ENCODE assay signal across 9 mouse cellular contexts in genomic region chr9:22138480-22138879, GRCm38 (mm10). TPM values are rescaled to one million over a fixed set of nuclear protein-coding genes. Genes with fewer than 3 reads are reported as not detected.
A peak's percentile ranks its signal among the peaks of the same experiment; 100 is the strongest.
DNase-seq lines count a peak whose midpoint lies in the region; ATAC-seq and TF ChIP-seq lines count a peak whose summit lies in the region.
"Had no signal": no experiment of that assay in that cellular context is flagged by ENCODE, and none has a peak within 500 bp of the region (broad histone marks: within the 10 kb centered on the region; RNA-seq: fewer than 3 reads in every experiment).

No protein-coding gene starts in this region.

- H3K4me3 ChIP-seq in heart, adult 2 months: no peak overlapping the region
- H3K4me3 ChIP-seq in heart, embryonic 12.5 days: no peak overlapping the region
- H3K4me3 ChIP-seq in midbrain, embryonic 14.5 days (replicated peaks; ENCODE audit: low read depth, low read length): no peak overlapping the region
- H3K4me3 ChIP-seq in midbrain, embryonic 15.5 days: no peak overlapping the region

- H3K36me3 ChIP-seq in heart, adult 2 months (ENCODE audit: control insufficient read depth, insufficient read depth, low read length): no peaks in the 10 kb centered on the region
- H3K36me3 ChIP-seq in heart, embryonic 12.5 days: no peaks in the 10 kb centered on the region
- no peaks in the 10 kb centered on the region for H3K36me3 ChIP-seq in midbrain, embryonic 14.5 days (ENCODE audit: control insufficient read depth, insufficient read depth, low read length)
- H3K36me3 ChIP-seq in midbrain, embryonic 15.5 days (replicated peaks): no peaks in the 10 kb centered on the region

- H3K4me1 ChIP-seq in heart, adult 2 months (ENCODE audit: control insufficient read depth, insufficient read depth, low read length): no peaks in the 10 kb centered on the region
- H3K4me1 ChIP-seq in heart, embryonic 12.5 days (replicated peaks): peaks cover 8% of the 10 kb centered on the region; the same call in 1 of the 2 replicates
- no peaks in the 10 kb centered on the region for H3K4me1 ChIP-seq in midbrain, embryonic 14.5 days (ENCODE audit: control insufficient read depth, insufficient read depth, low read length)
- H3K4me1 ChIP-seq in midbrain, embryonic 15.5 days: peaks cover 3% of the 10 kb centered on the region; the same call in 1 of the 2 replicates

- DNase-seq in heart, adult 2 months: peak; percentile 17 to 60
- peak; percentile 64 for DNase-seq in midbrain, embryonic 14.5 days
- DNase-seq in cerebellum, postnatal 10 days: peak; percentile 65 to 72
- no peak for DNase-seq in gastrocnemius, adult 8-10 months (ENCODE audit: low spot score in 2 of 2)
- DNase-seq in heart, adult 8-10 months (ENCODE audit: low spot score): no peak

- intact Hi-C loops in heart, adult 2 months (cut with DNase I): no loop called here

- 20% methylated on average over 2 of the region's 2 CpGs for WGBS in heart, adult 2 months
- WGBS in heart, embryonic 12.5 days: 30% methylated on average over 2 of the region's 2 CpGs
- 30% methylated on average over 2 of the region's 2 CpGs for WGBS in midbrain, embryonic 14.5 days
- WGBS in midbrain, embryonic 15.5 days: 17% methylated on average over 2 of the region's 2 CpGs

- H3K9ac ChIP-seq in heart, adult 2 months (ENCODE audit: low read depth, low read length): no peak overlapping the region
- no peak overlapping the region for H3K9ac ChIP-seq in heart, embryonic 12.5 days
- no peak overlapping the region for H3K9ac ChIP-seq in midbrain, embryonic 14.5 days (replicated peaks; ENCODE audit: low read length)
- no peak overlapping the region for H3K9ac ChIP-seq in midbrain, embryonic 15.5 days

- H3K27me3 ChIP-seq in heart, adult 2 months (ENCODE audit: control insufficient read depth, insufficient read depth, low read length): no peaks in the 10 kb centered on the region
- peaks cover under 1% of the 10 kb centered on the region; the same call in 1 of the 2 replicates for H3K27me3 ChIP-seq in heart, embryonic 12.5 days (replicated peaks)
- no peaks in the 10 kb centered on the region for H3K27me3 ChIP-seq in midbrain, embryonic 14.5 days (ENCODE audit: control insufficient read depth, insufficient read depth, low read length)
- H3K27me3 ChIP-seq in midbrain, embryonic 15.5 days (replicated peaks): no peaks in the 10 kb centered on the region

- no peaks in the 10 kb centered on the region for H3K79me2 ChIP-seq in heart, adult 2 months (replicated peaks; ENCODE audit: control insufficient read depth, insufficient read depth, low read length)

- H3K27ac ChIP-seq in heart, adult 2 months: no peak overlapping the region
- no peak overlapping the region for H3K27ac ChIP-seq in heart, embryonic 12.5 days (ENCODE audit: poor library complexity, severe bottlenecking)
- no peak overlapping the region for H3K27ac ChIP-seq in midbrain, embryonic 14.5 days (replicated peaks; ENCODE audit: low read depth, low read length)
- no peak overlapping the region for H3K27ac ChIP-seq in midbrain, embryonic 15.5 days

- no peak for ATAC-seq in heart, embryonic 12.5 days (ENCODE audit: insufficient number of reproducible peaks, low FRiP score)
- no peak for ATAC-seq in midbrain, embryonic 14.5 days (ENCODE audit: low FRiP score, low TSS enrichment)
- no peak for ATAC-seq in midbrain, embryonic 15.5 days (replicated peaks)
- peak; percentile 45 for ATAC-seq in megakaryocyte progenitor cell, adult 5-6 weeks (replicated peaks; ENCODE audit: poor library complexity)

- no peak for TF ChIP-seq POLR2A in heart, adult 2 months (IDR thresholded peaks at IDR 0.05; ENCODE audit: insufficient read depth, low read depth, low read length)

- TF ChIP-seq EP300 in heart, adult 2 months (IDR thresholded peaks at IDR 0.05; ENCODE audit: insufficient read depth, low read depth, low read length): no peak

- no peaks in the 10 kb centered on the region for H3K9me3 ChIP-seq in heart, embryonic 12.5 days (replicated peaks)
- no peaks in the 10 kb centered on the region for H3K9me3 ChIP-seq in midbrain, embryonic 14.5 days (ENCODE audit: control insufficient read depth, low read length)
- H3K9me3 ChIP-seq in midbrain, embryonic 15.5 days: no peaks in the 10 kb centered on the region

- TF ChIP-seq CTCF in heart, adult 2 months (IDR thresholded peaks at IDR 0.05): no peak; the same call in 1 of the 2 replicates

- H3K4me2 ChIP-seq in heart, embryonic 12.5 days: no peak overlapping the region
- no peak overlapping the region for H3K4me2 ChIP-seq in midbrain, embryonic 14.5 days (ENCODE audit: low read length)
- H3K4me2 ChIP-seq in midbrain, embryonic 15.5 days: no peak overlapping the region

RNA-seq across cellular contexts. Expression of gene Acp5, which starts 3.0 kb away (rescaled TPM):
- total RNA-seq in heart, adult 2 months (2021): 1 to 10 TPM; 1.6 to 2.4 TPM
- 7.7 and 20.8 TPM in 2 replicates for polyA plus RNA-seq in heart, adult 2 months (2012; rRNA removed)
- 28.9 and 31.6 TPM in 2 replicates for polyA plus RNA-seq in heart, embryonic 12.5 days (2016; fragmentation: Nextera tagmentation; extraction: Ambion mirVana)
- polyA plus RNA-seq in midbrain, embryonic 14.5 days (2014; fragmentation: Nextera tagmentation; extraction: Ambion mirVana): 0.79 TPM in 1 of 2 replicates, not detected in the other
- polyA plus RNA-seq in midbrain, embryonic 15.5 days (2015; fragmentation: Nextera tagmentation; extraction: Ambion mirVana): 0.66 and 0.96 TPM in 2 replicates
- total RNA-seq in megakaryocyte progenitor cell, adult 5-6 weeks (2015): 3.3 and 4.1 TPM in 2 replicates
- 2.9 and 5.3 TPM in 2 replicates for total RNA-seq in megakaryocyte progenitor cell, adult 5-6 weeks (2017)
- total RNA-seq in gastrocnemius, adult 8-10 months (2022): 1 to 10 TPM in 2 of 4 experiments, under 1 TPM in 2; 0.17 to 2.9 (median 1.4) TPM
- 1 to 10 TPM in 3 of 4 experiments, under 1 TPM in 1; 0.98 to 1.6 (median 1.2) TPM for total RNA-seq in heart, adult 8-10 months (2022)

RNA-seq across cellular contexts. Expression of gene Pigyl, which starts 18.2 kb away (rescaled TPM):
- total RNA-seq in heart, adult 2 months (2021): 10 to 100 TPM; 42.9 to 56.5 TPM
- polyA plus RNA-seq in heart, adult 2 months (2012; rRNA removed): 54.5 and 55.4 TPM in 2 replicates
- polyA plus RNA-seq in heart, embryonic 12.5 days (2016; fragmentation: Nextera tagmentation; extraction: Ambion mirVana): 43.8 and 45.2 TPM in 2 replicates
- polyA plus RNA-seq in midbrain, embryonic 14.5 days (2014; fragmentation: Nextera tagmentation; extraction: Ambion mirVana): 94.1 and 96.4 TPM in 2 replicates
- polyA plus RNA-seq in midbrain, embryonic 15.5 days (2015; fragmentation: Nextera tagmentation; extraction: Ambion mirVana): 84.2 and 85.7 TPM in 2 replicates
- total RNA-seq in megakaryocyte progenitor cell, adult 5-6 weeks (2015): 21.8 and 25.4 TPM in 2 replicates
- total RNA-seq in megakaryocyte progenitor cell, adult 5-6 weeks (2017): 28.4 and 31.8 TPM in 2 replicates
- 10 to 100 TPM; 30.6 to 39.5 (median 34.8) TPM for total RNA-seq in gastrocnemius, adult 8-10 months (2022)
- 10 to 100 TPM; 48.6 to 53.6 (median 50.1) TPM for total RNA-seq in heart, adult 8-10 months (2022)

RNA-seq across cellular contexts. Expression of gene Elof1, which starts 21.5 kb away (rescaled TPM):
- total RNA-seq in heart, adult 2 months (2021): 10 to 100 TPM; 34.6 to 42.6 TPM
- polyA plus RNA-seq in heart, adult 2 months (2012; rRNA removed): 62.6 and 67.0 TPM in 2 replicates
- polyA plus RNA-seq in heart, embryonic 12.5 days (2016; fragmentation: Nextera tagmentation; extraction: Ambion mirVana): 102 and 104 TPM in 2 replicates
- polyA plus RNA-seq in midbrain, embryonic 14.5 days (2014; fragmentation: Nextera tagmentation; extraction: Ambion mirVana): 182 and 196 TPM in 2 replicates
- 181 and 198 TPM in 2 replicates for polyA plus RNA-seq in midbrain, embryonic 15.5 days (2015; fragmentation: Nextera tagmentation; extraction: Ambion mirVana)
- 106 and 124 TPM in 2 replicates for total RNA-seq in megakaryocyte progenitor cell, adult 5-6 weeks (2015)
- 43.6 and 49.6 TPM in 2 replicates for total RNA-seq in megakaryocyte progenitor cell, adult 5-6 weeks (2017)
- 10 to 100 TPM; 37.2 to 44.8 (median 43.2) TPM for total RNA-seq in gastrocnemius, adult 8-10 months (2022)
- 10 to 100 TPM; 34.9 to 42.6 (median 39.3) TPM for total RNA-seq in heart, adult 8-10 months (2022)

RNA-seq across cellular contexts. Expression of gene Cnn1, which starts 39.5 kb away (rescaled TPM):
- 1 to 10 TPM; 8.4 to 8.6 TPM for total RNA-seq in heart, adult 2 months (2021)
- polyA plus RNA-seq in heart, adult 2 months (2012; rRNA removed): 15.4 and 26.5 TPM in 2 replicates
- polyA plus RNA-seq in heart, embryonic 12.5 days (2016; fragmentation: Nextera tagmentation; extraction: Ambion mirVana): 391 and 421 TPM in 2 replicates
- polyA plus RNA-seq in midbrain, embryonic 14.5 days (2014; fragmentation: Nextera tagmentation; extraction: Ambion mirVana): 0.58 and 0.61 TPM in 2 replicates
- polyA plus RNA-seq in midbrain, embryonic 15.5 days (2015; fragmentation: Nextera tagmentation; extraction: Ambion mirVana): 1.9 and 2.4 TPM in 2 replicates
- total RNA-seq in megakaryocyte progenitor cell, adult 5-6 weeks (2015): not detected in 2 replicates
- not detected in 2 replicates for total RNA-seq in megakaryocyte progenitor cell, adult 5-6 weeks (2017)
- total RNA-seq in gastrocnemius, adult 8-10 months (2022): 1 to 10 TPM; 1.7 to 4.9 (median 2.1) TPM
- total RNA-seq in heart, adult 8-10 months (2022): 1 to 10 TPM; 3.4 to 8.7 (median 6.1) TPM

RNA-seq across cellular contexts. Expression of gene Zfp872, which starts 49.4 kb away (rescaled TPM):
- total RNA-seq in heart, adult 2 months (2021): under 1 TPM; 0.09 to 0.10 TPM
- polyA plus RNA-seq in heart, adult 2 months (2012; rRNA removed): not detected in 2 replicates
- 0.17 TPM in 1 of 2 replicates, not detected in the other for polyA plus RNA-seq in heart, embryonic 12.5 days (2016; fragmentation: Nextera tagmentation; extraction: Ambion mirVana)
- polyA plus RNA-seq in midbrain, embryonic 14.5 days (2014; fragmentation: Nextera tagmentation; extraction: Ambion mirVana): 0.07 and 0.55 TPM in 2 replicates
- polyA plus RNA-seq in midbrain, embryonic 15.5 days (2015; fragmentation: Nextera tagmentation; extraction: Ambion mirVana): 0.41 and 0.48 TPM in 2 replicates
- total RNA-seq in megakaryocyte progenitor cell, adult 5-6 weeks (2015): not detected in 2 replicates
- not detected in 2 replicates for total RNA-seq in megakaryocyte progenitor cell, adult 5-6 weeks (2017)
- not detected for total RNA-seq in gastrocnemius, adult 8-10 months (2022)
- under 1 TPM in 3 of 4 experiments, not detected in 1; 0.09 to 0.16 (median 0.16) TPM for total RNA-seq in heart, adult 8-10 months (2022)
- polyA plus RNA-seq: frontal cortex, adult 2 months had no signal

Comparison
In these comparisons a context has a peak if more than half of its experiments do, and no peak if none do; other contexts are left out.
1. DNase-seq: peak in heart, adult 2 months (2 of 2), midbrain, embryonic 14.5 days (single experiment) and cerebellum, postnatal 10 days (2 of 2); none in gastrocnemius, adult 8-10 months (0 of 2) and heart, adult 8-10 months (single experiment).